Mouse (Mus musculus): ENCODE data around the gene Aktip. TPM values are rescaled to one million over a fixed set of nuclear protein-coding genes. Genes with fewer than 3 reads are reported as not detected.

Gene Aktip
- total RNA-seq, 2 experiments from 2014 or later, result 31.7 to 34.2 TPM

DNA sequence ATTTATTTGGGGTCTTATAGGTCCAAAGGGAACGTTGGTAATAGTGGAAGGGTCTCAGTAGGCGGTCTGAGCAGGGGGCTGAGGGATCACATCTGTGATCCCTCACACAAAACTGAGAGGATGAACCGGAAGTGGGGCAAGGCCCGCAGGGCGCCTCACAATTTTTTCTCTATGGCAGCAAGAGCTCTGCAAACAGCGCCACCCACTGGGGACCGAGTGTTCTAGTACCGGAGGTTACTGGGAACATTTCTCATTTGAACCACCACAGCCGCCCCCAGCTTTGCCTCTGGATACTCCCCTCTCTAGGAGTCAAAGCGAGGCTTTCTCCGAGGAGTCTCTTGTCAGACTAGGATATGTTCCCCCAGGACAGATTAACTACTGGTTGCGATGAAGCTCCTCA is 3.1 kb downstream of the Aktip start:
- intact Hi-C loops (cut with DNase I; ENCODE audit: low total_unique reads), result no loop called here

DNA sequence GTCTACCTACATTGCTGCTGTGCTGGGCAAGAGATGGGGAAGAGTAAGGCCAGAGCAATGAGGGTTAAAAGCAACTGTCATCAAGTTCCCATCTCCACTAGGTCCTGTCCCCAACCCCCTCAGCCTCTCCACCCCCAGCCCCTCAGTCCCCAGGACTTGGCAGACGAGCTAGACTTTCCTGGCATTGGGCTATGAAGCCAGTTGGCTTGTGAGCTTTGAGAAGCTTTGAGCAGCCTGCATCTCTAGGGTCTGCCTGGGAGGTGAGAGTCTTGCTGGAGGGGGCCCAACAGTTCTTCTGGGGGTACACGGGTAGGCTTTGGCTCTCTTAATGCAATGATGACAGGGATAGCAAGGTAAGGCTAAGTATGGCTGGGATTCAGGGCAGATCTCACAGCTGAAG is 5.7 kb downstream of the Aktip start:
- intact Hi-C loops (cut with DNase I; ENCODE audit: low total_unique reads), result no loop called here

More for the DNA sequence above, 3.1 kb downstream of the Aktip start:
- DNase-seq, result no peak

DNA sequence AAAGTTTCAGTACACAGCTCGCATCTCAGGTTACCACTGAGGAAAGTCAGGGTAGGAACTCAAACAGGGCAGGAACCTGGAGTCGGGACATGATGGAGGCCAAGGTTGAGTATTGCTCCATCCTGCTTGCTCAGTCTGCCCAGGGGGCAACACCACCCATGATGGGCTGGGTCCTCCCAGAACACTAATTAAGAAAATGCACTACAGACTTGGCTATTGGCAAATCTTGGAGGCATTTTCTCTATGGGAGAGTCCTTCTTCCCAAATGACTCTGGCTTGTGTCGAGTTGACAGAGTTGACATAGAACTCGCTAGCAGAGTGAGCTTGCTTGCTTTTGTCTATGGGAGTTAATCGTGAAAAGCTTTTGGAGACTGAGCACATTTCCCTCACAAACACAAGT is 6.8 kb downstream of the Aktip start:
- DNase-seq, result no peak

More for the DNA sequence above, 5.7 kb downstream of the Aktip start:
- no peak for DNase-seq

DNA sequence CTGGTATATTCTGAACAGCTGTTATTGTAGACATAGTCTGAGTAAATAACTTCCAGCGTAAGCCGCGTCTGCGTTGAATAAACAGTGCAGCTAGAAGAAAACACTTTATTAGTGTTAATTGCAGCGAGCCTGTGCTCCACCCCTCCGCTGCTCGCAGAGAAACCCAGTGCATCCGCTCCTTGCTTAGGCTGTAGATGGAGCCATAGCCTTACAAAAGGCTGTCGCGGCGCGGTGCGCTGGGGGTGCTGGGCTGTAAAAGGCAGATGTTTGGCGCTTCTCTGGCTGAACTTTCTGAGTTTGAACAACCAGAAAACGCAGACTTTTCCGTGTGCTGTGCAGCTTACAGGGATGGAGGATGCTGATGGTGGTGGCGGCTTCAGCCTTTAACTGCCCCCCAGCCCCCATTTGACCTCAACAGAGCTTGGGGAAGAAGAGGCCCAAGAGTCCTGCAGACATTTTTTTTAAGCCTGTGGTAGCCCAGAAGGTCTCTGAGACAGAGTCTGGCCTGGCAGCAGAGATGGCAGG is 8.9 kb downstream of the Aktip start:
- intact Hi-C loops (cut with DNase I; ENCODE audit: low total_unique reads), result no loop called here
- DNase-seq, result peak; percentile 72

More for the DNA sequence above, 6.8 kb downstream of the Aktip start:
- intact Hi-C loops (cut with DNase I; ENCODE audit: low total_unique reads), result no loop called here

DNA sequence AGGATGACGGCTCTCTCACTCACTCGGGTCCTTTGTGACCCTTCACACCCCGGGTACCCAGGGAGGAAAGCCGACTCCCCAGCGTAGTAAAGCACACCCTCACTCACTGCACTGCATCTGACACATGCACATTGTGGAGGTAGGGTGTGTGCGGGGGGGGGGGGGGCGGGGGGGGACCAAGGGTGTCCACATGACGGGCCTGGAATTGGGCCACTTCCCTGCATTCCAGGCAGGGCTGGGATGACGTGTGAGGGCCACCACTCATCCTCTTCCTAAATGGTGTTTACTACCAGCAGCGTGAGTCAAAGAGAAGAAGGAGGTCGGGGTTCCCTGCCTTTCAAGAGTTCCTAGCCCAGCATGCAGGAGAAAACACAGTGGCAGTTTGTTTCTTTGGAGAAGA is 11.6 kb downstream of the Aktip start:
- intact Hi-C loops (cut with DNase I; ENCODE audit: low total_unique reads), result no loop called here
- no peak for DNase-seq

DNA sequence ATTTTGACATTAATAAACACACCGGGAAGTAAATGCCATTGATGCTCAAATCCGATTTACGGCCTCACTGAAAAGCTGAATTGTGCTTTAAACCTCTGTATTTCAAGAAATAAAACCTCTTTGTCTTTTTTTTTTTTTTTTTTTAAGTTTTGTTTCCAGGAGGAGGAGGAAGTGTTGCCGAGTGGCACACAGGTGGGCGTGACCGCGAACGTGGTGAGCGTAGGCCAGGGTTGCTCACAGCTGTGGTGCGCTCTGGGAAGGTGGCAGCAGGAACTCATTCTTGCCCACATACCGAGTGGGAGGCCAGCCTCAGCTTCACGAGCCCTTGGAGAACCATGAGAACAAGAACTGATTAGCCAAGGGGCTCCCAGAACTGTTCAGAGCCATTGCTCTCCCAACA is 13.4 kb downstream of the Aktip start:
- intact Hi-C loops (cut with DNase I; ENCODE audit: low total_unique reads), result no loop called here
- DNase-seq, result no peak

DNA sequence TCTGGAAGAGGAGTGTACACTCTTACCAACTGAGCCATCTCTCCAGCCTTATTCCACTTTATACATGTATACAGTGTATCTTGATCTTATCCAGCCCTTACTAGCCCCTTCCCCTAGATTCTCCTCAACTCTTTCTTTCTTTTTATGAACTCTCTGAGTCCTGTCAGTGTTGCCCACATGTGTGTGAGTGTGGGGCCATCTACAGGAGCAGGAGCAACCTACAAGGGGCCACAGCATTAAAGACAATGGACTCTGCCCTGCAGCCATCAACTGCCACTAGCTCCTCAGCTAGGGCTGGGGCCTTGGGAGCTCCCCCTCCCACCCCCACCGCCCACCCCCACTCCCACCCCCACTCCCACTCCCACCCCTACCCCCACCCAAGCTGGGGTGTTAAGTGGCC is 22.1 kb downstream of the Aktip start:
- DNase-seq, result no peak
- intact Hi-C loops (cut with DNase I; ENCODE audit: low total_unique reads), result no loop called here

DNA sequence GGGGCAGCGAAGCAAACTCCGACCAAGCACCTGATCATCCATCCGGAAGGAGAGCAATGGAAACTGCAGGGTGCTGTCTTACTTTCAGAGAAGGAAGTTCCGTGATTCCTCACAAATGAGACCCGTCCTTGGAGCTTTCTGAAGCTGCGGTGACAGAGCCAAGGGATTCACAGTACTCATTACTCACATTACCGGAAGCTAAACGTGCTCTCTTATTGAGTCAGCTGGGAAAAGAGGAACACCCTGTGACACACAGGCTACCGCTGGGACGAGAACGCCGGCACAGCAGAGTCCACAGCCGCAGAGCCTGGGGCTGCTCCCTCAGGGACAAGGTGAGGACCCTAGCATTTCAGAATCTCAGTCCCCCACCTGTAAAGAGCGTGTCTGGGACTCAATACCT is 23.6 kb downstream of the Aktip start:
- no peak for DNase-seq
- intact Hi-C loops (cut with DNase I; ENCODE audit: low total_unique reads), result no loop called here

DNA sequence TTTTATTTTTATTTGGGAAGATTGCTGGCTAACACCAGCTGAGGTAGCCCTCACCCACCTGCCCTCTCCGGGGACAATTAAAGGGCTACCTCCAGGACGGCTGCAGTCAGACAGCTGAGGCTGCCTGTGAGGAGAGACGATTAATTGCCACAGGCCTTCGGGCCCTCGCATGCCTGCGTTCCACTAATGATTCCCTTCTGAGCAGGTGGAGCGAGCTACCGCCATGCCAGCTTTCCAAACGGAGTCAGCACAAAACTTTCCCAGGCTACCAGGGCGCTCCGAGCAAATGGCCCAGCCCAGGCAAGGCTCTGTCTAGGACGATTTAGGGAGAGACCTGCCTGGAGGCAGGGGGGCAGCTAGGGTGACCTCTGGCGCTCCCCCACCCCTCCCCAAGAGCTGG is 28.2 kb downstream of the Aktip start:
- intact Hi-C loops (cut with DNase I; ENCODE audit: low total_unique reads), result no loop called here

DNA sequence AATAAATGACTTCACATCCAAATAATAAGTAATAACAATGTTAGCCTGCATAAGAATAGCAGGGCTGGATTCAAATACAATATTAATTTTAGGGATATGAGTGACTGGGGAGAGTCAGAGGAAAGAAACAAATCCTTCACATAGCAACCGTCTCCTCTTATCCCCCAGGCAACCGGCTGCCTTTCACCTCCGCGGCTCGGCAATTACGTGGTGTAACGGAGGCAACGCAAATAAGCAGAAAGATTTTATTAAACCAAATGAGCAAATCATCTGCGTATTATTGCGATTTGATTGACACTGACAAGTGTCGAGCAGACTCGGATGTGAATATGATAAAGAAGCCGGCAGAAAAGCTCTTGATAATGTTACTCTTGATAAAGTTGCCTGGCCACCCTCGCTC is 28.9 kb downstream of the Aktip start:
- intact Hi-C loops (cut with DNase I; ENCODE audit: low total_unique reads), result no loop called here
- no peak for DNase-seq

More for the DNA sequence above, 28.2 kb downstream of the Aktip start:
- no peak for DNase-seq

DNA sequence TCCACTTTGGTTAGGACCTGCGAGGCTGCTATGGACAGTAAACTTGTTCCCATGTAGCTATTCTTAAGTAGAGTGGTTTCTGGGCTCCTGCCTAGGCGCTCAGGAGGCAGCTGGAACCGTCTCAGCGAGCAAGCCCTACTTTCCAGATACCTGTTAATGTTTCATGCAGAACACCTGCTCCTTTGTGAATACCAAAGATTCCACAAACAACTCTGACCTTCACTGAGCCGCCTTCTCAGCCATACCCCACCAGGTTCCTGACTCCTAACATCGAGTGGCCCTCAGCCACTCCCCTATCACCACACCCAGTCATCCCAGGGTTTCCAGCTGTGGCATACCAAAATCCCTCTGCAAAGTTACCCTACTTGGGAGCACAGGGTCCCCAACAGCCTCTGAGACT is 29.6 kb downstream of the Aktip start:
- intact Hi-C loops (cut with DNase I; ENCODE audit: low total_unique reads), result no loop called here
- no peak for DNase-seq

DNA sequence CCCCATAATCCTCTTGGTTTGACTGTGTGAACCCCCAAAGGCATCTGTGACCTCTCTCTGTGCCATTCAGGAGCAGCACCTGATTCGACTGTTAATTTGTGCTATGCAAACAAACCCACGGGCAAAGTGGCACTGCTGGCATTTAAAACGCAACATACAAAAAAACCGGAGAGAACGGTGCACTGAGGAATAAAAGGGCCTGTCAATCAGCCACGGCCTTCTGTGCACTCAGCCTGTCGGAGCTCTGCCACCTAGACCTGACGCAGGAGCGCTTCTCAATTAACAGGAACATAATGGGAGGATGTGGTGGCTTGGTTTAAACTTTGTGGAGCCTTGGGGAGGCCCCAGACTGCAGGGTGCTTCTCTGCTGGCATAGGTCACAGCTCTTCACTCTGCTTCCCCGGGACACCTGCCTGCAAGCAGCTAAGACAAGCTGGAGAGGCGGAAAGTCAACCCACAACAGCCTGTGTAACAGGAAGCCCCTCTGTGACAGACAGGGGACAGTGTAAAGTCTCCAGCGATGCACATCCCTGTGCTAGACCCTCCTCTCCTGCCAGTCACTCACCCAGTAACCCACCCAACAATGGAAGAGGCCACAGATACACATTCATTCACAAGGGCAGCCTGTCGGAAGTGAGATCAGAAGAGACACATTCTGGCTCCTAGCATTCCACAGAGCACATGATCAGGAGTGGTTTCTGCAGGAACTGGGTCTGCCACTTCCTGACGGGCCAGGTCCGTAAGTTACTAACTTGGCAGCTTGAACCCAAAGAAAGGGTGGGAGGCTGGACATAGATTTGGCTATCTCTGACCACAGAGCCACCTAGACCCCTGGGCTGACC is 39.6 kb downstream of the Aktip start:
- intact Hi-C loops (cut with DNase I; ENCODE audit: low total_unique reads), result no loop called here
- no peak for DNase-seq

DNA sequence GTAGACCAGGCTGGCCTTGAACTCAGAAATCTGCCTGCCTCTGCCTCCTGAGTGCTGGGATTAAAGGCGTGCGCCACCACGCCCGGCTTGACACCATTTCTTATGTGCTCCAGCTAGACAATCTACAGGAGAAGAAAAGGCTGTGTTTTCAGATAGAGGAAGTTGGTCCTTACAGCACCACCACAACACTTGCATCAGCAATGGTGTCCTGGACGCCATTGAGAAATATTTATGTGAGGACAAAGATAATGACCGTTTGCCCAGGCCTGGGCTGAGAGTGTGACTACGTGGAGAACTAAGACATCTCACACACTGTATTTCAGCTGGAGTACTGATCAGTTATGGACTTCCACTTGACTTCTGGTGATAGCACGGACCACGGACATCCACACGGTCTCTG is 41.2 kb downstream of the Aktip start:
- intact Hi-C loops (cut with DNase I; ENCODE audit: low total_unique reads), result no loop called here
- DNase-seq, result no peak

DNA sequence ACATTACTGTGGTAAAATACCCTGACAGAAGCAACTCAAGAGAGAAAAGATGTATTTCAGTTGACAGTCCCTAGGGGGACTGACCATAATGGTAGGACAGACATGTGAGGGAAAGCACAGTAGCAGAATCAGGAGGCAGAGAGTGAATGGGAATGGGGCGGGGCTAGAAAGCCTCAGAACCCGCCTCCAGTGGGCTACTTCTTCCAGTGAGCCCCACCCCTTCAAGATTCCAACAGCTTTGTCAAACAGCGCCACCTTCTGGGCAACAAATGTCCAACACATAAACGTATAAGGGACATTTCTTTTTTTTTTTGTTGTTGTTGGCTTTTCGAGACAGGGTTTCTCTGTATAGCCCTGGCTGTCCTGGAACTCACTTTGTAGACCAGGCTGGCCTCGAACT is 45.2 kb downstream of the Aktip start:
- peak; percentile 18 for DNase-seq
- intact Hi-C loops (cut with DNase I; ENCODE audit: low total_unique reads), result no loop called here

DNA sequence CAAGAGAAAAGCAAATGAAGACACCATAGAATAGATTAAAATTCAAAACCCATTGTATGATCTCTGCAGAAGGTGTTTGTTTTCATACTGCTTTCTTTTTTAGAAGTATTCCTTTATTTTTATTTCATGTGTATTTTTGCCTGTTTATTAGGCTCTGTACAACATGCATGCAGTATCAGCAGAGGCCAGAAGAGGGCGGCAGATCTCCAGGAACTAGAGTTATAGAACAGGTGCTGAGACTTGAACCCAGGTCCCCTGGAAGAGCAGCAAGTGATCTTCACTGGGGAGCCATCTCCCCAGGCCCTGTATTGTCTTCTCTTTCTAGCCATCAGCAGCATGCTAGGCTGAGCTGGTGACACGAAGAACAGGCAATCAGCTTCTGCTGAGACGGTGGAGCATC is 45.9 kb downstream of the Aktip start:
- intact Hi-C loops (cut with DNase I; ENCODE audit: low total_unique reads), result no loop called here
- DNase-seq, result no peak

DNA sequence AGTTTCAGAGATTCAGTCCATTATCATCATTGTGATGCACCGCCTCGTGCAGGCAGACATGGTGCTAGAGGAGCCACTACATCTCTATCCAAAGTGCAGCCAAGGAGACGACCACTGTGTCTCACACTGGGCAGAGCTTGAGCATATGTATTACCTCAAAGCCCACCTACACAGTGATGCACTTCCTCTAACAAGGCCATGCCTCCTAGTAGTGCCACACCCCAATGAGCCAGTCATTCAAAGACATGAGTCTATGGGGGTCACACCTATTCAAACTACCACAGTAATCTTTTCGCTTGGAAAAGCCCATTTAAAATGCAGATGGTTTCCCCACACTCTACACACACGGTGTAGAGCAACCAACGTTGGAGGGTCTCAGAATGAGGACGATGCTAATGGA is 48.2 kb downstream of the Aktip start:
- intact Hi-C loops (cut with DNase I; ENCODE audit: low total_unique reads), result no loop called here
- DNase-seq, result no peak

DNA sequence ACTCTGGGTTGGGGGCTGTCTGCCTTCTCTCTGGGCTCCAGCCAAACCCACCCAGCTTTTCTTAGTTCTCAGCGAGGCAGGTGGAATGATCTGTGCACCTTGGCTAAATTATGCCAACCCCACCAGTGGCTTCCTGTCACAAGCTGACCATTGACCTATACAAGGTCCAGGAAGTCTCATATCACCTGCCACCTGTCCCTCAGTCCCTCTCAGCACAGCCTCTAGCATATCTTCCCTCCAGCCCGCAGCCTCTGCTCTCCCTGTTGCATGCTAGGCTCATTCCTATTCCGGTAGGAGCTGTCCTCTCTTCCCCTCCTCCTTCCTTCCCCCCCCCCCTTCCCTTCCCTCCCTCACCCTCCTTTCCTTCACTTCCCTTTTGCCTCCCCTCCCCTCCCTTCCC is 50.5 kb downstream of the Aktip start:
- intact Hi-C loops (cut with DNase I; ENCODE audit: low total_unique reads), result no loop called here

DNA sequence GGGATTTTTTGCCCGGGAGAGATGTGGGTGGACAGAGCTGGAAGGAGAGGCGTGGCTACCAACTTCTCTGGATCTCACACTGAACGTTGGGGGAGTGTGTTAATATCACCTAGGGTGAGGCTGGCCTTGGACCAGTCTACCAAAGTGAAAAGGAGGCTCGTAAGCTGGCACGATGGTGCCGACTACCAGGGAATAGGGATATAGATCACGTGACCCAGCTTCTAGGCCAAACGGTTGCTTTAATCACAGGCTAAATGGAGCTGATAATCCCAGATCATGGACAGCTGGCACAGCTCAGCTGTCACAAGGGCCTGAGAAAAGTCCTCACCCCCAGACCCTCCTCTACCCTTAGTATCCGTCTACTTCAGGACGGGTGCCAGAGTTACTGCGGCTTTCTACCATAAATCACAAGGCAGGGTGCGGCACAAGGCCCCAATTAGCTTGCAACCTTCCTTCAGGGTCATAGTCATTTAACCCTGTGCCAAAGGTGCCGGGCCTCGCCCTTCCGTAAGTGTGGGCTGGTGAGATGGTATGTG is 51.1 kb downstream of the Aktip start:
- DNase-seq, result no peak
- intact Hi-C loops (cut with DNase I; ENCODE audit: low total_unique reads), result no loop called here

More for the DNA sequence above, 50.5 kb downstream of the Aktip start:
- no peak for DNase-seq

DNA sequence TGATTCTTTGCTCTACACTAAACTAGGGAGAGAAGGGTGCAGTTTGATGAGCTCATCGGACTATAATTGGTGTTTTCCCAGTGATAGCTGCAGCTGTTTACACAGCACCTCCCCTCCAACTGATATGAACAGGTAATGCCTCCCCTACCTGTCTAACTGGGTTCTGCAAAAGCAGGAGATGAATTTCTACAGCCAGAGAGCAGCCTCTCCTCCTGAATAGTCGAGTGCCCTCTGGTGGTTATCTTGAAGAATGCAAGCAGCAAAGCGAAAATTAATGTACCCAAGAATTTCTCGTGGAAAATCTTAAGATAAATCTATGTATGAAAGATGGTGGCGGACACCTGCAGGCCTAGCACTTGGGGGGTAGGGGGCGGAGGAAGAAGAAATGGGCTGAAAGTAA is 52.1 kb downstream of the Aktip start:
- no peak for DNase-seq
- intact Hi-C loops (cut with DNase I; ENCODE audit: low total_unique reads), result no loop called here

DNA sequence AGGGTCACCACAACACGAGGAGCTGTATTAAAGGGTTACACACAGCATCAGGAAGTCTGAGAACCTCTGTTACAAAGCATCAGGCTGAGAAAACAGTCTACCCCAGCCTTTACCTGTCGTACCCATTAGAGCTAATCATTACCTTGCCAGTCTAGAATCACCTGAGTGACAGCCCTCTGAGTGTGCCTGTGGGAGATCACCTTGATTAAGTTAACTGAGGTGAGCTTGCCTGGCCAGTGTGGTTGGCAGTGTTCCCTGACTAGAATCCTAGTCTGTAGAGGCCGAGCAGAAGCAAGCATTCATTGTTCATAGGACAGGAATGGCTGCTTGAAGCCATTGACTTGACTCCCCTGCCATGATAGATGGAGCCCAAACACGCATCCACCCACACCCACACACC is 58.9 kb downstream of the Aktip start:
- intact Hi-C loops (cut with DNase I; ENCODE audit: low total_unique reads), result no loop called here
- no peak for DNase-seq

Data from gastrocnemius, postnatal 14 days (tissue).